Mouse (Mus musculus): ENCODE results near the gene BC025920.

- TF ChIP-seq CTCF (conservative IDR thresholded peaks at IDR 0.05 in 1 of 2, IDR thresholded peaks at IDR 0.05 in 1 of 2; ENCODE audit: low read depth in 2 of 2, low read length in 2 of 2) (no peak), EP300 (IDR thresholded peaks at IDR 0.05; ENCODE audit: low read length) (no peak), MAX (IDR thresholded peaks at IDR 0.05; ENCODE audit: low read length) (no peak), ELF1 (IDR thresholded peaks at IDR 0.05; ENCODE audit: low read depth, low read length) (no peak), POLR2A (IDR thresholded peaks at IDR 0.05; ENCODE audit: low read depth, low read length) (no peak), IRF4 (IDR thresholded peaks at IDR 0.05; ENCODE audit: low read depth, low read length) (no peak), SMC3 (IDR thresholded peaks at IDR 0.05; ENCODE audit: low read depth, low read length) (no peak), USF1 (IDR thresholded peaks at IDR 0.05; ENCODE audit: low read depth, low read length) (no peak), MAZ (IDR thresholded peaks at IDR 0.05; ENCODE audit: low read depth, low read length) (no peak), JUND (conservative IDR thresholded peaks at IDR 0.05; ENCODE audit: low read depth, low read length) (no peak), POLR2AphosphoS2 (IDR thresholded peaks at IDR 0.05; ENCODE audit: low read depth, low read length) (no peak), RAD21 (IDR thresholded peaks at IDR 0.05; ENCODE audit: low read depth, low read length) (no peak)
Observed at GRCm38 (mm10) chr10:81563481-81563880, 42.6 kb upstream of the BC025920 start.

Measured in CH12.LX (cell line).